Mouse (Mus musculus) lung, postnatal 0 days (tissue): ENCODE measurements around the gene Trim40.

ENCODE experiments used
- CTCF ChIP-seq: IDR thresholded peaks from 2 replicates; pipeline ENCODE4 v1.5.1; 2016; ENCODE audit warnings: antibody characterized with exemption, mild to moderate bottlenecking
- EP300 ChIP-seq: IDR thresholded peaks from 2 replicates; pipeline ENCODE4 v1.6.1; 2016; ENCODE audit warnings: antibody characterized with exemption, mild to moderate bottlenecking, control low read depth

DNA sequence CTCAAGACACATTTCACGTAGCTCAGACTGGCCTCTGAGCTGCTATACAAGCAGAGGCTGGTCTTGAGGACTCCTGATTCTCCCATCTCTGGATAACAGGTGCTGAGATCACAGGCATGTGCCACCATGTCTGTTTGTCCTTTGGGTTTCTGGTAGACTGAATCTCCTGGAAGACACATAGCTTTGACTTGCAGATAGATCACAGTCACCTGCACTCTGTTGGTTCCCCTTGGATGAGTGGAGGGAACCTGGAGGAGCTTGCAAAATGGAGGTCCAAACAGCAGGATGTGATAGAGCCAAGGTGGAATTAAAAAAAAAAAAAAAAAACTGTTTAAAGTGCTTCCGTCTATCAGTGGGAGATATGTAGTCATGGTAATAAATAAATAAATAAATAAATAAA lies 21.1 kb downstream of the Trim40 start:
- TF ChIP-seq CTCF (no peak), EP300 (no peak)
